Mouse (Mus musculus) liver, postnatal 0 days (tissue): Measurements from ENCODE around the gene Det1.

ENCODE experiments used
- CTCF ChIP-seq: sonication (generic); IDR thresholded peaks from 2 replicates; pipeline ENCODE4 v1.5.1; 2016; ENCODE audit warnings: antibody characterized with exemption, low read depth
- EP300 ChIP-seq: IDR thresholded peaks from 2 replicates; pipeline ENCODE4 v1.6.1; 2016; ENCODE audit warnings: antibody characterized with exemption, low read depth, mild to moderate bottlenecking

DNA sequence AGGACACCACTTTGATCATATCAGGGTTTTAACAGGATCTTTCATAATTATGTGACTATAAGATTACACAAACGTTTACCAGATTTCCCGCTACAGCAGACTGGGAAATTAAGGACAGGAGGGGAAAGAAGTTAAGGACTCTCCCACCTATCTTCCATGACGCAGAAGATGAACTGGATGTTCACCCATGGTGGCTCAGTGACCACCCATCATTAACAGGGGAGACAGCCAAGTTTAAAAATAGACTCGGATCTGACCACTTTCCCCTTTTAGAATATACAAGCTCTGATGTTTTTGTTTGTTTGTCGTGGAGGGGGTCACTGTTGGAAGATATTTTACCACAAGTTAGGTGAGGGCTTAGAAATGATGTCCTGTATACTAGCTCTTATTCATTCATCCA, 5.5 kb downstream of the Det1 start:
- TF ChIP-seq CTCF (no peak), EP300 (no peak)
